Mouse (Mus musculus): ENCODE measurements at regions not wholly inside any gene's neighbourhood (a gene's known extent, or its start where the extent isn't known, plus 50 kb on each side); places are given as distances from the start of the nearest gene placed in this dataset.

- H3K36me3 ChIP-seq: no peaks in the 10 kb centered on the region
- no peaks in the 10 kb centered on the region for H3K9me3 ChIP-seq
- no peak overlapping the region for H3K27ac ChIP-seq (replicated peaks)
- peak; percentile 85 for ATAC-seq (ENCODE audit: low FRiP score, low read depth)
- no peak overlapping the region for H3K4me3 ChIP-seq
- H3K9ac ChIP-seq: no peak overlapping the region
- H3K4me2 ChIP-seq: no peak overlapping the region
- no peaks in the 10 kb centered on the region; the same call in 1 of the 2 replicates for H3K4me1 ChIP-seq (replicated peaks)
- WGBS: 21% methylated on average over 2 of the region's 2 CpGs
- no peaks in the 10 kb centered on the region for H3K27me3 ChIP-seq
Measured at GRCm38 (mm10) chr7:87186443-87187153, 59.3 kb upstream of the Nox4 start.

GRCm38 (mm10) chr7:87195647-87196046 lies 50.2 kb upstream of the Nox4 start:
- WGBS: 70% methylated on average over 1 of the region's 1 CpGs

More at GRCm38 (mm10) chr7:87195647-87196046, 50.2 kb upstream of the Nox4 start:
- ATAC-seq (ENCODE audit: low FRiP score, low read depth): no peak
- H3K9ac ChIP-seq: no peak overlapping the region
- H3K4me3 ChIP-seq: no peak overlapping the region
- H3K27ac ChIP-seq (replicated peaks): no peak overlapping the region
- no peaks in the 10 kb centered on the region for H3K4me1 ChIP-seq (replicated peaks)
- H3K27me3 ChIP-seq: no peaks in the 10 kb centered on the region
- no peaks in the 10 kb centered on the region for H3K9me3 ChIP-seq
- no peak overlapping the region for H3K4me2 ChIP-seq
- no peaks in the 10 kb centered on the region for H3K36me3 ChIP-seq
